Mouse (Mus musculus) erythroblast, embryonic 14.5 days (primary cell): ENCODE data around the gene Ccdc170. TPM values are rescaled to one million over a fixed set of nuclear protein-coding genes. Genes with fewer than 3 reads are reported as not detected.
"Not testable (repeated sequence)": the region's sequence is repeated elsewhere in the genome, so short reads cannot be mapped to it uniquely, and the experiment has no call there.

Source experiments
- H3K27me3 ChIP-seq: 2 replicates; pipeline ENCODE4 v1.6.1; 2012; ENCODE audit warnings: inconsistent platforms; ENCODE audit not compliant: control insufficient read depth
- H3K36me3 ChIP-seq: 2 replicates; pipeline ENCODE4 v1.6.1; 2012; ENCODE audit warnings: mild to moderate bottlenecking, inconsistent platforms; ENCODE audit not compliant: control insufficient read depth
- H3K4me1 ChIP-seq: 2 replicates; pipeline ENCODE4 v1.6.1; 2012; ENCODE audit warnings: inconsistent platforms; ENCODE audit not compliant: control insufficient read depth
- H3K4me3 ChIP-seq: replicated peaks from 2 replicates; pipeline ENCODE3; 2012; ENCODE audit warnings: moderate library complexity, mild to moderate bottlenecking, inconsistent platforms
- H3K9me3 ChIP-seq: 2 replicates; pipeline ENCODE4 v1.6.1; 2012; ENCODE audit warnings: low read length, inconsistent platforms, mixed read lengths; ENCODE audit not compliant: control insufficient read depth
- GATA1 ChIP-seq: IDR thresholded peaks from 2 replicates; pipeline ENCODE4 v1.6.1; 2012; ENCODE audit warnings: low read length, inconsistent platforms, mixed read lengths
- TAL1 ChIP-seq: IDR thresholded peaks from 3 replicates; pipeline ENCODE4 v1.6.1; 2012; ENCODE audit warnings: low read length, inconsistent platforms, mixed read lengths
- polyA plus RNA-seq: library from polyadenylated mRNA; stranded (reverse); fragments of >175 nt; gene quantifications from 2 replicates; pipeline ENCODE4 v1.2.3, GENCODE M21; 2012

Ccdc170 gene
- polyA plus RNA-seq = not detected in 2 replicates

- Histone ChIP-seq H3K9me3 (no peaks in the 10 kb centered on the region), H3K27me3 (no peaks in the 10 kb centered on the region), H3K36me3 (no peaks in the 10 kb centered on the region), H3K4me1 (peaks cover 2% of the 10 kb centered on the region; the same call in 1 of the 2 replicates), H3K4me3 (no peak within 1 kb of the TSS)
- TF ChIP-seq TAL1 (no peak), GATA1 (no peak)
Measured at GRCm38 (mm10) chr10:4482355-4482754, at the start of gene Ccdc170. TSS of gene Ccdc170 (plus strand) at chr10:4482502.

- Histone ChIP-seq H3K4me3 (peak overlapping the region; percentile 77), H3K9me3 (no peaks in the 10 kb centered on the region), H3K27me3 (no peaks in the 10 kb centered on the region), H3K4me1 (peaks cover 57% of the 10 kb centered on the region), H3K36me3 (peaks cover 40% of the 10 kb centered on the region)
- TF ChIP-seq GATA1 = no peak
- no peak for TF ChIP-seq TAL1
Measured at GRCm38 (mm10) chr10:4432996-4433755, 49.1 kb upstream of the Ccdc170 start.

- H3K4me3 ChIP-seq = peak overlapping the region; percentile 77
- H3K27me3 ChIP-seq, H3K9me3 ChIP-seq: not testable (repeated sequence)
- H3K4me1 ChIP-seq = peaks cover 54% of the 10 kb centered on the region
- H3K36me3 ChIP-seq = peaks cover 44% of the 10 kb centered on the region
Measured at GRCm38 (mm10) chr10:4433871-4434270, 48.4 kb upstream of the Ccdc170 start.

GRCm38 (mm10) chr10:4435416-4435815 is 46.9 kb upstream of the Ccdc170 start:
- peaks cover 40% of the 10 kb centered on the region for H3K4me1 ChIP-seq
- H3K4me3 ChIP-seq = no peak overlapping the region
- no peak for TF ChIP-seq TAL1
- TF ChIP-seq GATA1 = no peak
- no peaks in the 10 kb centered on the region for H3K9me3 ChIP-seq
- H3K36me3 ChIP-seq = peaks cover 59% of the 10 kb centered on the region
- no peaks in the 10 kb centered on the region for H3K27me3 ChIP-seq

GRCm38 (mm10) chr10:4456409-4456808 is 25.9 kb upstream of the Ccdc170 start:
- TF ChIP-seq GATA1 (no peak), TAL1 (no peak)
- Histone ChIP-seq H3K4me3 (no peak overlapping the region), H3K9me3 (peaks cover 3% of the 10 kb centered on the region; the same call in 1 of the 2 replicates), H3K36me3 (peaks cover 43% of the 10 kb centered on the region), H3K4me1 (peaks cover 7% of the 10 kb centered on the region), H3K27me3 (no peaks in the 10 kb centered on the region)

- no peaks in the 10 kb centered on the region for H3K27me3 ChIP-seq
- peaks cover 7% of the 10 kb centered on the region for H3K4me1 ChIP-seq
- H3K4me3 ChIP-seq = no peak overlapping the region
- peaks cover 3% of the 10 kb centered on the region; the same call in 1 of the 2 replicates for H3K9me3 ChIP-seq
- TF ChIP-seq TAL1 (no peak), GATA1 (no peak)
- peaks cover 9% of the 10 kb centered on the region for H3K36me3 ChIP-seq
Measured at GRCm38 (mm10) chr10:4460201-4460600, 22.1 kb upstream of the Ccdc170 start.

GRCm38 (mm10) chr10:4465799-4466198 is 16.5 kb upstream of the Ccdc170 start:
- Histone ChIP-seq H3K9me3 (no peaks in the 10 kb centered on the region), H3K36me3 (no peaks in the 10 kb centered on the region), H3K27me3 (no peaks in the 10 kb centered on the region)

GRCm38 (mm10) chr10:4469406-4469805 is 12.9 kb upstream of the Ccdc170 start:
- no peak for TF ChIP-seq GATA1
- TF ChIP-seq TAL1 = no peak
- Histone ChIP-seq H3K4me1 (no peaks in the 10 kb centered on the region), H3K9me3 (no peaks in the 10 kb centered on the region), H3K4me3 (no peak overlapping the region), H3K36me3 (no peaks in the 10 kb centered on the region), H3K27me3 (no peaks in the 10 kb centered on the region)

More at GRCm38 (mm10) chr10:4465799-4466198, 16.5 kb upstream of the Ccdc170 start:
- Histone ChIP-seq H3K4me1 (no peaks in the 10 kb centered on the region), H3K4me3 (no peak overlapping the region)
- TF ChIP-seq GATA1 (no peak), TAL1 (no peak)

GRCm38 (mm10) chr10:4473591-4473993 is 8.7 kb upstream of the Ccdc170 start:
- TF ChIP-seq GATA1 (no peak), TAL1 (no peak)
- H3K27me3 ChIP-seq = no peaks in the 10 kb centered on the region
- H3K4me3 ChIP-seq = no peak overlapping the region
- H3K4me1 ChIP-seq = no peaks in the 10 kb centered on the region
- H3K9me3 ChIP-seq = no peaks in the 10 kb centered on the region
- no peaks in the 10 kb centered on the region for H3K36me3 ChIP-seq
